Mouse (Mus musculus) B cell, adult 62 days (primary cell): Measurements from ENCODE around the gene Phf20. TPM values are rescaled to one million over a fixed set of nuclear protein-coding genes. Genes with fewer than 3 reads are reported as not detected.

Source experiments
- total RNA-seq: library from RNA; stranded (reverse); gene quantifications from 4 replicates; pipeline ENCODE4 v1.2.4, GENCODE M21; 2023

The Phf20 gene
- total RNA-seq, result 87.3 to 94.5 TPM (median 92.0 TPM) in 4 replicates

GRCm38 (mm10) chr2:156196302-156197128 is at the start of gene Phf20:
Phf20 (plus strand) TSS chr2:156196466.

DNA sequence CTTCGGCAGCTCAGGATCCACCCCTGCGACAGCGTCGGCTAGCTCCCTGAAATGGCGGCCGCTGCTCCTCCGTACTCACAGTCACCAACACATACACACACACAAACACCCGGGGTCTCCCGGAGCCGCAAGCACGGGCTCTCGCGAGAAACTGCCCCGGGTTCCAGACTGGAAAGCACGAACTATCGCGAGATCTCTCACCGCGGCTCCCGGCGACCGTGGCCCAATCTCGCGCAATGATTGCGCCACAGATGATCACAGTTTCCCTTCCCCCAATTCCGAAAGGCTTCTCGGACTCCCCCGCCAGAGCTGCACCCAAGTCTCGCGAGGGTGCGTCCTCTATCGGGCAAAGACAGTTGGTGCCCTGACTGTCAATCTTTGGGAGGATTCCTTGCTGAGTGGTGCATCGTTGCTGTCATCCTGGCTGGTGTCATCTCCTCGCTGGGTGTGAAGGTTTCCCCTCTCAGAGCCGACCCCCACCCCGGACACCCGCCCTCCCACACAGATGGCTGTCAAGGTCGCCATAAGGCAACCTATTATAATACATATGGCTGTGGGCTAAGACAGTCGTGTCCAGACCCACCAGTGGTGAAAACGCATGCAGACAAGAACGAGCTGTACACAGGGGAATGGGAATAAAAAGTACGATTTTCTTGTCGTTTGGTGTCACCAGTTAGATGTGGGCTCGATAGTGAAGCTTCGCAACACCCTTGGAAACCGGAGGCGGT is 16.0 kb upstream of the Phf20 start, which contains the start of gene Rbm39:
Gene Rbm39 (minus strand): TSS at position 145 of the 728 bp plus-strand sequence.

GRCm38 (mm10) chr2:156312297-156312897 is 116.1 kb downstream of the Phf20 start, which contains the start of the genes Cnbd2 and Scand1:
Cnbd2 (plus strand) TSS chr2:156312299.
Scand1 (minus strand) TSS chr2:156312704.

Other genes starting within 250 kb of the Phf20 start
- 58.5 to 72.8 TPM (median 62.7 TPM) in 4 replicates for gene Cep250, start 240.0 kb upstream of the Phf20 start, total RNA-seq
- gene 6430550D23Rik, start 188.5 kb upstream of the Phf20 start, total RNA-seq, result 1.3 to 3.1 TPM (median 2.2 TPM) in 4 replicates
- 66.9 to 83.2 TPM (median 76.8 TPM) in 4 replicates for gene Ergic3, start 188.4 kb upstream of the Phf20 start, total RNA-seq
- not detected in 4 replicates for gene Fer1l4, start 143.5 kb upstream of the Phf20 start, total RNA-seq
- 5.0 to 7.5 TPM (median 6.1 TPM) in 4 replicates for gene Spag4, start 131.3 kb upstream of the Phf20 start, total RNA-seq
- 79.5 to 86.0 TPM (median 84.3 TPM) in 4 replicates for gene Cpne1, start 84.5 kb upstream of the Phf20 start, total RNA-seq
- gene Rbm12, start 84.5 kb upstream of the Phf20 start, total RNA-seq, result 33.1 to 45.0 TPM (median 37.1 TPM) in 4 replicates
- gene Gm28036, start 69.4 kb upstream of the Phf20 start, total RNA-seq, result 19.5 to 34.3 TPM (median 24.2 TPM) in 4 replicates
- gene Romo1, start 52.4 kb upstream of the Phf20 start, total RNA-seq, result 64.3 to 96.4 TPM (median 77.6 TPM) in 4 replicates
- 33.0 to 35.9 TPM (median 34.0 TPM) in 4 replicates for gene Nfs1, start 52.3 kb upstream of the Phf20 start, total RNA-seq
- gene Rbm39, start 16.2 kb upstream of the Phf20 start, total RNA-seq, result 2,113 to 2,186 TPM (median 2,159 TPM) in 4 replicates
- gene Cnbd2, start 115.8 kb downstream of the Phf20 start, total RNA-seq, result 8.7 to 10.7 TPM (median 9.9 TPM) in 4 replicates
- 136 to 156 TPM (median 147 TPM) in 4 replicates for gene Scand1, start 116.2 kb downstream of the Phf20 start, total RNA-seq
- not detected in 4 replicates for gene Epb41l1, start 224.4 kb downstream of the Phf20 start, total RNA-seq